Mouse (Mus musculus) embryonic facial prominence, embryonic 11.5 days (tissue): ENCODE results near the gene Tns1. TPM values are rescaled to one million over a fixed set of nuclear protein-coding genes. Genes with fewer than 3 reads are reported as not detected.

ENCODE experiments used
- ATAC-seq: fragments of 200-750 bp; cut with Nextera tagmentation; replicated peaks from 2 replicates; pipeline ENCODE4 v1.8.0; 2017; ENCODE audit warnings: low read depth; ENCODE audit not compliant: insufficient number of reproducible peaks, low FRiP score, low TSS enrichment
- DNase-seq: peaks from one replicate; pipeline ENCODE4 v3.0.0-alpha.2; 2015; ENCODE audit warnings: low spot score
- H3K27ac ChIP-seq: fragments of 300-500 bp; sonication (generic); replicated peaks from 2 replicates; pipeline ENCODE4 v1.5.1; 2014; ENCODE audit warnings: mild to moderate bottlenecking, low read depth, low read length, control low read depth
- H3K27me3 ChIP-seq: fragments of 300-500 bp; sonication (generic); 2 replicates; pipeline ENCODE4 v1.6.1; 2014; ENCODE audit warnings: mild to moderate bottlenecking, low read length, moderate library complexity, mixed read lengths; ENCODE audit not compliant: control insufficient read depth, insufficient read depth
- H3K36me3 ChIP-seq: fragments of 300-500 bp; sonication (generic); replicated peaks from 2 replicates; pipeline ENCODE4 v1.6.1; 2014; ENCODE audit warnings: low read depth, mild to moderate bottlenecking, low read length, moderate library complexity, mixed read lengths; ENCODE audit not compliant: control insufficient read depth, insufficient read depth
- H3K4me1 ChIP-seq: fragments of 300-500 bp; sonication (generic); 2 replicates; pipeline ENCODE4 v1.6.1; 2014; ENCODE audit warnings: low read length, mixed read lengths; ENCODE audit not compliant: control insufficient read depth, insufficient read depth
- H3K4me2 ChIP-seq: fragments of 300-500 bp; sonication (generic); 2 replicates; pipeline ENCODE4 v1.6.1; 2014; ENCODE audit warnings: low read depth, mild to moderate bottlenecking, control low read depth, low read length, moderate library complexity
- H3K4me3 ChIP-seq: fragments of 300-500 bp; sonication (generic); 2 replicates; pipeline ENCODE4 v1.5.1; 2014; ENCODE audit warnings: low read depth, low read length, control low read depth
- H3K9ac ChIP-seq: fragments of 300-500 bp; sonication (generic); replicated peaks from 2 replicates; pipeline ENCODE4 v1.6.1; 2014; ENCODE audit warnings: mild to moderate bottlenecking, control low read depth, low read length
- H3K9me3 ChIP-seq: fragments of 300-500 bp; sonication (generic); replicated peaks from 2 replicates; pipeline ENCODE4 v1.6.1; 2016; ENCODE audit warnings: mild to moderate bottlenecking, low read length, inconsistent platforms, mixed read lengths; ENCODE audit not compliant: control insufficient read depth
- WGBS: fragments of 180-500 bp; shearing (Covaris S2); extraction: QIAGEN DNeasy Blood & Tissue Kit; methylation state at CpG from one replicate; pipeline ENCODE4 v1.1.7; 2014; 5-methylcytosine and 5-hydroxymethylcytosine counted together
- polyA plus RNA-seq: library from polyadenylated mRNA; unstranded; fragments of >200 nt; fragmentation: Nextera tagmentation; extraction: Ambion mirVana; gene quantifications from 2 replicates; pipeline ENCODE4 v1.2.1, GENCODE M21; 2014

Tns1 gene
- polyA plus RNA-seq, 1 experiment from 2014 or later, result 21.6 TPM

GRCm38 (mm10) chr1:74026703-74027195 lies 97.5 kb downstream of the Tns1 start:
- Histone ChIP-seq H3K4me1 (peaks cover 32% of the 10 kb centered on the region), H3K9me3 (no peaks in the 10 kb centered on the region), H3K36me3 (no peaks in the 10 kb centered on the region), H3K4me3 (no peak overlapping the region), H3K27me3 (no peaks in the 10 kb centered on the region), H3K4me2 (no peak overlapping the region), H3K9ac (no peak overlapping the region), H3K27ac (no peak overlapping the region)
- ATAC-seq, result no peak
- 65% methylated on average over 9 of the region's 9 CpGs for WGBS
- no peak for DNase-seq

GRCm38 (mm10) chr1:74025651-74026226 lies 98.5 kb downstream of the Tns1 start:
- Histone ChIP-seq H3K4me3 (no peak overlapping the region), H3K36me3 (no peaks in the 10 kb centered on the region), H3K27ac (no peak overlapping the region), H3K27me3 (no peaks in the 10 kb centered on the region), H3K4me1 (peaks cover 23% of the 10 kb centered on the region), H3K4me2 (no peak overlapping the region), H3K9ac (no peak overlapping the region), H3K9me3 (no peaks in the 10 kb centered on the region)
- no peak for ATAC-seq
- no peak for DNase-seq
- 36% methylated on average over 4 of the region's 4 CpGs for WGBS

GRCm38 (mm10) chr1:74025227-74025626 lies 99.0 kb downstream of the Tns1 start:
- ATAC-seq (no peak), DNase-seq (no peak)
- no peaks in the 10 kb centered on the region for H3K36me3 ChIP-seq
- H3K27me3 ChIP-seq, result no peaks in the 10 kb centered on the region
- H3K9me3 ChIP-seq, result no peaks in the 10 kb centered on the region
- peaks cover 23% of the 10 kb centered on the region for H3K4me1 ChIP-seq
- 29% methylated on average over 6 of the region's 6 CpGs for WGBS
- no peak overlapping the region for H3K9ac ChIP-seq
- H3K27ac ChIP-seq, result no peak overlapping the region; the same call in 1 of the 2 replicates
- H3K4me2 ChIP-seq, result no peak overlapping the region
- no peak overlapping the region for H3K4me3 ChIP-seq

GRCm38 (mm10) chr1:74024452-74025190 lies 99.6 kb downstream of the Tns1 start:
- no peak overlapping the region for H3K4me3 ChIP-seq
- 51% methylated on average over 10 of the region's 10 CpGs for WGBS
- H3K4me1 ChIP-seq, result peaks cover 19% of the 10 kb centered on the region

GRCm38 (mm10) chr1:74022998-74023397 lies 101.3 kb downstream of the Tns1 start:
- ATAC-seq, result no peak
- Histone ChIP-seq H3K9me3 (no peaks in the 10 kb centered on the region), H3K4me1 (peaks cover 15% of the 10 kb centered on the region), H3K36me3 (no peaks in the 10 kb centered on the region), H3K27me3 (no peaks in the 10 kb centered on the region), H3K27ac (no peak overlapping the region), H3K4me2 (no peak overlapping the region), H3K9ac (no peak overlapping the region), H3K4me3 (no peak overlapping the region)
- WGBS, result 83% methylated on average over 3 of the region's 3 CpGs
- no peak for DNase-seq

More at GRCm38 (mm10) chr1:74024452-74025190, 99.6 kb downstream of the Tns1 start:
- Histone ChIP-seq H3K4me2 (no peak overlapping the region), H3K27me3 (no peaks in the 10 kb centered on the region), H3K9ac (no peak overlapping the region), H3K27ac (no peak overlapping the region; the same call in 1 of the 2 replicates), H3K9me3 (no peaks in the 10 kb centered on the region), H3K36me3 (no peaks in the 10 kb centered on the region)
- ATAC-seq (no peak), DNase-seq (peak; percentile 57)

- Histone ChIP-seq H3K36me3 (no peaks in the 10 kb centered on the region), H3K4me3 (no peak overlapping the region), H3K9me3 (no peaks in the 10 kb centered on the region), H3K9ac (no peak overlapping the region), H3K4me2 (no peak overlapping the region), H3K27ac (no peak overlapping the region), H3K4me1 (peaks cover 12% of the 10 kb centered on the region), H3K27me3 (no peaks in the 10 kb centered on the region)
- ATAC-seq (no peak), DNase-seq (no peak)
- 81% methylated on average over 5 of the region's 5 CpGs for WGBS
Observed at GRCm38 (mm10) chr1:74022536-74022935, 101.7 kb downstream of the Tns1 start.

- no peak for ATAC-seq
- H3K27me3 ChIP-seq, result no peaks in the 10 kb centered on the region
- WGBS, result 67% methylated on average over 6 of the region's 6 CpGs
- no peak overlapping the region for H3K27ac ChIP-seq
- H3K4me1 ChIP-seq, result no peaks in the 10 kb centered on the region
- H3K4me3 ChIP-seq, result no peak overlapping the region
- H3K9me3 ChIP-seq, result no peaks in the 10 kb centered on the region
- no peak overlapping the region for H3K4me2 ChIP-seq
- no peaks in the 10 kb centered on the region for H3K36me3 ChIP-seq
- no peak overlapping the region for H3K9ac ChIP-seq
- DNase-seq, result no peak
Observed at GRCm38 (mm10) chr1:74020235-74020634, 104.0 kb downstream of the Tns1 start.
